Mouse (Mus musculus): ENCODE measurements around the gene Phc3. TPM values are rescaled to one million over a fixed set of nuclear protein-coding genes. Genes with fewer than 3 reads are reported as not detected.

Phc3 gene
- 6.4 and 7.1 TPM in 2 replicates for polyA plus RNA-seq (2015; fragmentation: Nextera tagmentation; extraction: Ambion mirVana)

DNA sequence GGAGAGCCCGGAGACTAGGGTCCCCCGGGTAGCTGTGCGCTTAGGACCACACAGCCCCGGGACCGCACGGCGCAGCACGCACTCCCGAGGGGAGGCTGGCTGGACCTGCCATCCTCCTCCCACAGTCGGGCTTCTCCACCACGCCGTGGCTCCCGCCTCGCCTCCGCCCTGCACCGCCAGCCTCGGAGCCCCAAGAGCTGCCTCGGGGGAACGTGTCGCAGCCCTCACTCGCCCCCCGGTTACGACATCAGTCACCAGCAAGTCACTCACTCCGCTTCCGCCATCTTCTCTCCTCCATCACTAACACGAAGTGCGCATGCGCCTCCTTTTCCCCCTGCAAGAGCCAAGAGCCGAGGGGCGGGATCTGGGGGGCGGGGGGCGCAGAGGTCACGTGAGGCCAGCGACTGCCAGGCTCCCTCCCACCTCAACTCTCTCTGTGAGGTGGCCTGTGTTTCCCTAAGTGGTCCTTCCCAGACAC is at the start of gene Phc3:
Gene Phc3 (minus strand): TSS at position 312 of the 478 bp plus-strand sequence.
- peak within 1 kb of the TSS; percentile 75 for H3K4me2 ChIP-seq
- peaks cover 19% of the 10 kb centered on the region for H3K36me3 ChIP-seq (ENCODE audit: poor library complexity, severe bottlenecking)
- WGBS = 0% methylated on average over 34 of the region's 34 CpGs
- peaks cover 8% of the 10 kb centered on the region for H3K4me1 ChIP-seq
- H3K27me3 ChIP-seq = no peaks in the 10 kb centered on the region
- H3K9ac ChIP-seq = peak within 1 kb of the TSS; percentile 95
- H3K4me3 ChIP-seq = peak within 1 kb of the TSS; percentile 96
- H3K27ac ChIP-seq = peak within 1 kb of the TSS; percentile 87
- H3K9me3 ChIP-seq (replicated peaks) = no peaks in the 10 kb centered on the region
- peak; percentile 94 for ATAC-seq

- 58% methylated on average over 4 of the region's 4 CpGs for whole genome bisulfite sequencing
- H3K27ac ChIP-seq = no peak overlapping the region
- no peaks in the 10 kb centered on the region for H3K9me3 ChIP-seq (replicated peaks)
- H3K4me3 ChIP-seq = no peak overlapping the region
- no peaks in the 10 kb centered on the region for H3K27me3 ChIP-seq
- H3K4me1 ChIP-seq = peaks cover 6% of the 10 kb centered on the region; the same call in 1 of the 2 replicates
- H3K36me3 ChIP-seq (ENCODE audit: poor library complexity, severe bottlenecking) = peaks cover 4% of the 10 kb centered on the region; the same call in 1 of the 2 replicates
- H3K9ac ChIP-seq = no peak overlapping the region
- ATAC-seq = peak; percentile 53; the same call in 1 of the 2 replicates
- H3K4me2 ChIP-seq = no peak overlapping the region
These were observed 48.4 kb upstream of the Phc3 start for GRCm38 (mm10) chr3:31017652-31018051.

- no peak for ATAC-seq
- Histone ChIP-seq H3K9ac (no peak overlapping the region), H3K36me3 (ENCODE audit: poor library complexity, severe bottlenecking) (no peaks in the 10 kb centered on the region), H3K9me3 (replicated peaks) (no peaks in the 10 kb centered on the region), H3K4me1 (peaks cover 6% of the 10 kb centered on the region; the same call in 1 of the 2 replicates), H3K27me3 (no peaks in the 10 kb centered on the region), H3K4me2 (no peak overlapping the region), H3K4me3 (no peak overlapping the region), H3K27ac (no peak overlapping the region)
- WGBS = 53% methylated on average over 9 of the region's 9 CpGs
These were observed 47.5 kb upstream of the Phc3 start for GRCm38 (mm10) chr3:31016594-31017196.

GRCm38 (mm10) chr3:31015682-31016443 is 46.6 kb upstream of the Phc3 start:
- ATAC-seq = 0 out of 2 replicates have a peak, but pooled peaks have one; percentile 8
- WGBS = 84% methylated on average over 10 of the region's 10 CpGs
- peaks cover 6% of the 10 kb centered on the region; the same call in 1 of the 2 replicates for H3K4me1 ChIP-seq

GRCm38 (mm10) chr3:31014374-31014773 is 45.2 kb upstream of the Phc3 start:
- H3K27ac ChIP-seq = no peak overlapping the region
- WGBS = 86% methylated on average over 2 of the region's 2 CpGs
- peaks cover 6% of the 10 kb centered on the region; the same call in 1 of the 2 replicates for H3K4me1 ChIP-seq
- H3K4me3 ChIP-seq = no peak overlapping the region
- H3K9me3 ChIP-seq (replicated peaks) = no peaks in the 10 kb centered on the region
- no peak overlapping the region for H3K9ac ChIP-seq
- no peak overlapping the region for H3K4me2 ChIP-seq
- ATAC-seq = no peak
- no peaks in the 10 kb centered on the region for H3K36me3 ChIP-seq (ENCODE audit: poor library complexity, severe bottlenecking)
- H3K27me3 ChIP-seq = no peaks in the 10 kb centered on the region

More at GRCm38 (mm10) chr3:31015682-31016443, 46.6 kb upstream of the Phc3 start:
- Histone ChIP-seq H3K9me3 (replicated peaks) (no peaks in the 10 kb centered on the region), H3K4me3 (no peak overlapping the region), H3K27me3 (no peaks in the 10 kb centered on the region), H3K27ac (no peak overlapping the region), H3K36me3 (ENCODE audit: poor library complexity, severe bottlenecking) (no peaks in the 10 kb centered on the region), H3K9ac (no peak overlapping the region), H3K4me2 (no peak overlapping the region)

GRCm38 (mm10) chr3:31004320-31005209 is 35.4 kb upstream of the Phc3 start:
- peaks cover 5% of the 10 kb centered on the region; the same call in 1 of the 2 replicates for H3K4me1 ChIP-seq
- 74% methylated on average over 6 of the region's 6 CpGs for WGBS
- H3K9me3 ChIP-seq (replicated peaks) = no peaks in the 10 kb centered on the region
- no peak overlapping the region for H3K9ac ChIP-seq
- no peak overlapping the region for H3K27ac ChIP-seq
- no peaks in the 10 kb centered on the region for H3K36me3 ChIP-seq (ENCODE audit: poor library complexity, severe bottlenecking)
- H3K4me2 ChIP-seq = no peak overlapping the region
- ATAC-seq = no peak
- no peak overlapping the region for H3K4me3 ChIP-seq
- H3K27me3 ChIP-seq = no peaks in the 10 kb centered on the region

- WGBS = 60% methylated on average over 3 of the region's 3 CpGs
- Histone ChIP-seq H3K27me3 (no peaks in the 10 kb centered on the region), H3K4me1 (peaks cover 21% of the 10 kb centered on the region; the same call in 1 of the 2 replicates), H3K4me3 (no peak overlapping the region), H3K4me2 (no peak overlapping the region), H3K36me3 (ENCODE audit: poor library complexity, severe bottlenecking) (no peaks in the 10 kb centered on the region), H3K9ac (no peak overlapping the region), H3K9me3 (replicated peaks) (no peaks in the 10 kb centered on the region), H3K27ac (no peak overlapping the region)
- ATAC-seq = no peak
These were observed 31.9 kb upstream of the Phc3 start for GRCm38 (mm10) chr3:31001048-31001676.

- 56% methylated on average over 4 of the region's 4 CpGs for WGBS
- Histone ChIP-seq H3K36me3 (ENCODE audit: poor library complexity, severe bottlenecking) (no peaks in the 10 kb centered on the region), H3K4me2 (no peak overlapping the region), H3K9ac (peak overlapping the region; percentile 30; the same call in 1 of the 2 replicates), H3K4me3 (no peak overlapping the region), H3K4me1 (peaks cover 21% of the 10 kb centered on the region; the same call in 1 of the 2 replicates), H3K9me3 (replicated peaks) (no peaks in the 10 kb centered on the region), H3K27me3 (no peaks in the 10 kb centered on the region), H3K27ac (no peak overlapping the region)
- no peak for ATAC-seq
These were observed 30.8 kb upstream of the Phc3 start for GRCm38 (mm10) chr3:31000018-31000407.

DNA sequence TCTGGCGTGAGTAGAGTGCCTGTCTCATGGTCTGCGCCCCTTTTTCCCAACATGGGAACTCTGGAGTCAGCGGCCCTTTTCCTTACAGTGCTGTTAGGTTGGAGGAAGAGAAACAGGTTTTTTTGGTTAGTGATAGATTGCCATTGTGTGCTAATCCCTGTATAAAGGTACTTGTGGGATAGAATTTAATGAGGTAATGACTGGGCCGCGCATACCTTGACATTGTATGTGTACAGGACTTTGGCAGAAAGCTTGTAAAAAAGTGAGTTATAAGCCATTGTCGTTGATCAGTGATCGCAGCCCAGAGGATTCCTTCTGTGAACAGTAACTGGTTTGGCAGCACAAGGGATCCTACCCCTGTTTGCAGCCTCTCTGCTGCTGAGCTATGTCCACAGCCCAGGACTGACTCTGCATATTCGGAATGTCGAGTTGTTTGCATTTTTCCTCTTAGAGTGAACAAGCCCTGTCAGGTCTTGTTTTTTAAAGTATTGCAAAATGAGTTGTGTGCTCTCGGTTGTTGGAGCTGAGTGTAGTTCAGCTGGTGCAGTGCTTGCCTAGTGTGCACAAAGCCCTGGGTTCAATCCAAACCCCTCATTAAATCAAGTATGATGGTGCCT is 30.3 kb upstream of the Phc3 start:
- Histone ChIP-seq H3K36me3 (ENCODE audit: poor library complexity, severe bottlenecking) (no peaks in the 10 kb centered on the region), H3K27me3 (no peaks in the 10 kb centered on the region), H3K4me2 (no peak overlapping the region), H3K4me1 (peaks cover 26% of the 10 kb centered on the region), H3K27ac (no peak overlapping the region), H3K9ac (no peak overlapping the region), H3K9me3 (replicated peaks) (no peaks in the 10 kb centered on the region), H3K4me3 (no peak overlapping the region)
- ATAC-seq = no peak
- 67% methylated on average over 10 of the region's 10 CpGs for WGBS

- H3K4me2 ChIP-seq = peak overlapping the region; percentile 66
- no peaks in the 10 kb centered on the region for H3K36me3 ChIP-seq (ENCODE audit: poor library complexity, severe bottlenecking)
- peak overlapping the region; percentile 85 for H3K9ac ChIP-seq
- no peaks in the 10 kb centered on the region for H3K9me3 ChIP-seq (replicated peaks)
- H3K4me3 ChIP-seq = peak overlapping the region; percentile 85
- 3% methylated on average over 4 of the region's 4 CpGs for WGBS
- H3K4me1 ChIP-seq = peaks cover 26% of the 10 kb centered on the region
- no peaks in the 10 kb centered on the region for H3K27me3 ChIP-seq
- H3K27ac ChIP-seq = no peak overlapping the region
- ATAC-seq = no peak
These were observed 27.4 kb upstream of the Phc3 start for GRCm38 (mm10) chr3:30996688-30997014.

All from forebrain, embryonic 13.5 days (tissue).